Mouse (Mus musculus): ENCODE results near the gene Syt2. TPM values are rescaled to one million over a fixed set of nuclear protein-coding genes. Genes with fewer than 3 reads are reported as not detected.

The Syt2 gene
- polyA plus RNA-seq (2015; fragmentation: Nextera tagmentation; extraction: Ambion mirVana), result 0.45 and 0.58 TPM in 2 replicates

GRCm38 (mm10) chr1:134646261-134646962 is at the start of gene Syt2:
Syt2 (plus strand) TSS chr1:134646677.
- Histone ChIP-seq H3K4me2 (ENCODE audit: low read length) (peak within 1 kb of the TSS; percentile 91), H3K27me3 (ENCODE audit: insufficient read depth, low read length) (peaks cover 22% of the 10 kb centered on the region), H3K27ac (no peak within 1 kb of the TSS), H3K36me3 (ENCODE audit: insufficient read depth, low read length) (no peaks in the 10 kb centered on the region), H3K9me3 (replicated peaks; ENCODE audit: low read length) (no peaks in the 10 kb centered on the region), H3K9ac (ENCODE audit: low read depth, low read length) (peak within 1 kb of the TSS; percentile 54), H3K4me1 (replicated peaks; ENCODE audit: insufficient read depth, low read length) (peaks cover 9% of the 10 kb centered on the region), H3K4me3 (replicated peaks; ENCODE audit: low read depth, low read length) (peak within 1 kb of the TSS; percentile 53)
- ATAC-seq (replicated peaks; ENCODE audit: low FRiP score, low read depth) (peak; percentile 43; the same call in 1 of the 2 replicates), DNase-seq (ENCODE audit: low spot score) (peak; percentile 22)
- WGBS, result under 1% methylated on average over 60 of the region's 63 CpGs
- no peak for TF ChIP-seq CTCF (IDR thresholded peaks at IDR 0.05; ENCODE audit: low read depth)

GRCm38 (mm10) chr1:134597339-134598054 is 49.0 kb upstream of the Syt2 start:
- Histone ChIP-seq H3K9me3 (replicated peaks; ENCODE audit: low read length) (no peaks in the 10 kb centered on the region), H3K27me3 (ENCODE audit: insufficient read depth, low read length) (no peaks in the 10 kb centered on the region), H3K36me3 (ENCODE audit: insufficient read depth, low read length) (peaks cover 53% of the 10 kb centered on the region), H3K4me3 (replicated peaks; ENCODE audit: low read depth, low read length) (no peak overlapping the region), H3K9ac (ENCODE audit: low read depth, low read length) (no peak overlapping the region), H3K4me2 (ENCODE audit: low read length) (no peak overlapping the region), H3K27ac (no peak overlapping the region), H3K4me1 (replicated peaks; ENCODE audit: insufficient read depth, low read length) (no peaks in the 10 kb centered on the region)
- WGBS, result 84% methylated on average over 9 of the region's 9 CpGs
- ATAC-seq (replicated peaks; ENCODE audit: low FRiP score, low read depth) (no peak), DNase-seq (ENCODE audit: low spot score) (no peak)
- no peak for TF ChIP-seq CTCF (IDR thresholded peaks at IDR 0.05; ENCODE audit: low read depth)

GRCm38 (mm10) chr1:134604086-134604485 is 42.4 kb upstream of the Syt2 start:
- no peaks in the 10 kb centered on the region for H3K4me1 ChIP-seq (replicated peaks; ENCODE audit: insufficient read depth, low read length)
- no peaks in the 10 kb centered on the region for H3K27me3 ChIP-seq (ENCODE audit: insufficient read depth, low read length)
- H3K4me2 ChIP-seq (ENCODE audit: low read length), result no peak overlapping the region
- H3K4me3 ChIP-seq (replicated peaks; ENCODE audit: low read depth, low read length), result no peak overlapping the region
- H3K9me3 ChIP-seq (replicated peaks; ENCODE audit: low read length), result no peaks in the 10 kb centered on the region
- H3K27ac ChIP-seq, result no peak overlapping the region
- WGBS, result 96% methylated on average over 2 of the region's 2 CpGs
- ATAC-seq (replicated peaks; ENCODE audit: low FRiP score, low read depth) (no peak), DNase-seq (ENCODE audit: low spot score) (peak; percentile 24)
- H3K9ac ChIP-seq (ENCODE audit: low read depth, low read length), result no peak overlapping the region
- peaks cover 58% of the 10 kb centered on the region for H3K36me3 ChIP-seq (ENCODE audit: insufficient read depth, low read length)
- peak; percentile 29; the same call in 1 of the 2 replicates for TF ChIP-seq CTCF (IDR thresholded peaks at IDR 0.05; ENCODE audit: low read depth)

GRCm38 (mm10) chr1:134605670-134606069 is 40.8 kb upstream of the Syt2 start:
- Histone ChIP-seq H3K9ac (ENCODE audit: low read depth, low read length) (no peak overlapping the region), H3K4me3 (replicated peaks; ENCODE audit: low read depth, low read length) (no peak overlapping the region), H3K27me3 (ENCODE audit: insufficient read depth, low read length) (no peaks in the 10 kb centered on the region), H3K9me3 (replicated peaks; ENCODE audit: low read length) (no peaks in the 10 kb centered on the region), H3K4me2 (ENCODE audit: low read length) (no peak overlapping the region), H3K27ac (no peak overlapping the region), H3K4me1 (replicated peaks; ENCODE audit: insufficient read depth, low read length) (no peaks in the 10 kb centered on the region), H3K36me3 (ENCODE audit: insufficient read depth, low read length) (peaks cover 55% of the 10 kb centered on the region)
- 75% methylated on average over 8 of the region's 8 CpGs for WGBS
- ATAC-seq (replicated peaks; ENCODE audit: low FRiP score, low read depth), result no peak
- DNase-seq (ENCODE audit: low spot score), result no peak
- TF ChIP-seq CTCF (IDR thresholded peaks at IDR 0.05; ENCODE audit: low read depth), result no peak

- no peak for TF ChIP-seq CTCF (IDR thresholded peaks at IDR 0.05; ENCODE audit: low read depth)
- Histone ChIP-seq H3K9ac (ENCODE audit: low read depth, low read length) (no peak overlapping the region), H3K27ac (no peak overlapping the region), H3K4me1 (replicated peaks; ENCODE audit: insufficient read depth, low read length) (no peaks in the 10 kb centered on the region), H3K9me3 (replicated peaks; ENCODE audit: low read length) (no peaks in the 10 kb centered on the region), H3K4me2 (ENCODE audit: low read length) (no peak overlapping the region), H3K36me3 (ENCODE audit: insufficient read depth, low read length) (peaks cover 49% of the 10 kb centered on the region; the same call in 1 of the 2 replicates), H3K27me3 (ENCODE audit: insufficient read depth, low read length) (no peaks in the 10 kb centered on the region), H3K4me3 (replicated peaks; ENCODE audit: low read depth, low read length) (no peak overlapping the region)
- WGBS, result 98% methylated on average over 2 of the region's 2 CpGs
- DNase-seq (ENCODE audit: low spot score) (no peak), ATAC-seq (replicated peaks; ENCODE audit: low FRiP score, low read depth) (no peak)
These were observed 40.1 kb upstream of the Syt2 start for GRCm38 (mm10) chr1:134606381-134606780.

GRCm38 (mm10) chr1:134607279-134607678 is 39.2 kb upstream of the Syt2 start:
- H3K4me1 ChIP-seq (replicated peaks; ENCODE audit: insufficient read depth, low read length), result no peaks in the 10 kb centered on the region
- 94% methylated on average over 1 of the region's 1 CpGs for WGBS
- peak; percentile 45 for TF ChIP-seq CTCF (IDR thresholded peaks at IDR 0.05; ENCODE audit: low read depth)
- no peaks in the 10 kb centered on the region for H3K9me3 ChIP-seq (replicated peaks; ENCODE audit: low read length)
- H3K9ac ChIP-seq (ENCODE audit: low read depth, low read length), result no peak overlapping the region
- no peak overlapping the region for H3K27ac ChIP-seq
- DNase-seq (ENCODE audit: low spot score) (peak; percentile 14), ATAC-seq (replicated peaks; ENCODE audit: low FRiP score, low read depth) (no peak)
- H3K4me3 ChIP-seq (replicated peaks; ENCODE audit: low read depth, low read length), result no peak overlapping the region
- no peak overlapping the region for H3K4me2 ChIP-seq (ENCODE audit: low read length)
- H3K27me3 ChIP-seq (ENCODE audit: insufficient read depth, low read length), result no peaks in the 10 kb centered on the region
- H3K36me3 ChIP-seq (ENCODE audit: insufficient read depth, low read length), result peaks cover 42% of the 10 kb centered on the region; the same call in 1 of the 2 replicates
